Comparison of ENCODE assay signal across 28 mouse cellular contexts in genomic region chr10:120410958-120411357, GRCm38 (mm10).
DNase-seq lines count a peak whose midpoint lies in the region; ATAC-seq and TF ChIP-seq lines count a peak whose summit lies in the region.
"Had no signal": no experiment of that assay in that cellular context is flagged by ENCODE, and none has a peak within 500 bp of the region (broad histone marks: within the 10 kb centered on the region; RNA-seq: fewer than 3 reads in every experiment).

No protein-coding gene starts in this region.

- H3K9ac ChIP-seq in heart, embryonic 13.5 days: no peak overlapping the region
- H3K9ac ChIP-seq: embryonic facial prominence, embryonic 15.5 days; heart, embryonic 15.5 days; intestine, embryonic 15.5 days; limb, embryonic 13.5 days; liver, embryonic 13.5 days; lung, embryonic 15.5 days had no signal

- H3K36me3 ChIP-seq in heart, embryonic 13.5 days: peaks cover 17% of the 10 kb centered on the region
- no peaks in the 10 kb centered on the region for H3K36me3 ChIP-seq in thymus, adult 2 months (ENCODE audit: control insufficient read depth, insufficient read depth, low read length)
- H3K36me3 ChIP-seq in myocyte (ENCODE audit: control insufficient read depth, insufficient read depth): no peaks in the 10 kb centered on the region
- H3K36me3 ChIP-seq: embryonic facial prominence, embryonic 15.5 days; heart, embryonic 15.5 days; intestine, embryonic 15.5 days had no signal

- H3K79me2 ChIP-seq in myocyte (ENCODE audit: control insufficient read depth, insufficient read depth): peaks cover 57% of the 10 kb centered on the region

- TF ChIP-seq CTCF in thymus, adult 2 months (IDR thresholded peaks at IDR 0.05; ENCODE audit: borderline replicate concordance, control insufficient read depth, extremely low read depth, insufficient read depth, low read length, poor library complexity): no peak

- no peak overlapping the region for H3K4me3 ChIP-seq in heart, embryonic 13.5 days
- no peak overlapping the region for H3K4me3 ChIP-seq in thymus, adult 2 months (ENCODE audit: control insufficient read depth, insufficient read depth, low read length)
- H3K4me3 ChIP-seq in myocyte: no peak overlapping the region
- H3K4me3 ChIP-seq: embryonic facial prominence, embryonic 15.5 days; heart, embryonic 15.5 days; intestine, embryonic 15.5 days; limb, embryonic 13.5 days; liver, embryonic 13.5 days; lung, embryonic 15.5 days; midbrain, embryonic 10.5 days had no signal

- TF ChIP-seq POLR2A in thymus, adult 2 months (IDR thresholded peaks at IDR 0.05; ENCODE audit: control insufficient read depth, extremely low read depth, insufficient read depth, low read length, poor library complexity): no peak
- TF ChIP-seq POLR2A in myocyte (IDR thresholded peaks at IDR 0.05; ENCODE audit: insufficient read length, low read depth): no peak

- no peaks in the 10 kb centered on the region for H3K9me3 ChIP-seq in heart, embryonic 13.5 days
- H3K9me3 ChIP-seq: embryonic facial prominence, embryonic 15.5 days; heart, embryonic 15.5 days; intestine, embryonic 15.5 days; limb, embryonic 13.5 days; liver, embryonic 13.5 days; lung, embryonic 15.5 days; midbrain, embryonic 10.5 days had no signal

- H3K4me2 ChIP-seq in heart, embryonic 13.5 days: 0 out of 2 replicates have a peak overlapping the region, but pooled peaks have one; percentile 20
- H3K4me2 ChIP-seq in myocyte (ENCODE audit: low read depth): no peak overlapping the region
- H3K4me2 ChIP-seq: embryonic facial prominence, embryonic 15.5 days; heart, embryonic 15.5 days; intestine, embryonic 15.5 days; limb, embryonic 13.5 days; liver, embryonic 13.5 days; lung, embryonic 15.5 days had no signal

- no peak overlapping the region for H3ac ChIP-seq in myocyte (ENCODE audit: control insufficient read depth, insufficient read length)

- H3K27me3 ChIP-seq in heart, embryonic 13.5 days (replicated peaks): no peaks in the 10 kb centered on the region
- no peaks in the 10 kb centered on the region for H3K27me3 ChIP-seq in thymus, adult 2 months (ENCODE audit: control insufficient read depth, insufficient read depth, low read length)
- no peaks in the 10 kb centered on the region for H3K27me3 ChIP-seq in myocyte (ENCODE audit: control insufficient read depth, insufficient read depth, insufficient read length)
- H3K27me3 ChIP-seq: embryonic facial prominence, embryonic 15.5 days; heart, embryonic 15.5 days; intestine, embryonic 15.5 days; limb, embryonic 13.5 days; liver, embryonic 13.5 days; lung, embryonic 15.5 days had no signal

- DNase-seq in heart, adult 8-10 months (ENCODE audit: low spot score): no peak
- DNase-seq in thymus, postnatal 0 days (ENCODE audit: low spot score): peak; percentile 70
- DNase-seq in thymus, adult 2 months: no peak
- peak; percentile 53 for DNase-seq in thymus, postnatal 4 days
- DNase-seq in neural tube, embryonic 10.5 days (ENCODE audit: extremely low spot score, low spot score): no peak
- no peak for DNase-seq in left cerebral cortex, adult 8-10 months (ENCODE audit: low spot score in 2 of 2)
- DNase-seq: adrenal gland, postnatal 10 days; cerebellum, adult 2 months; cerebellum, postnatal 25 days; embryo, embryonic 11 days; gastrocnemius, postnatal 14 days; heart, adult 18-20 months; kidney, adult 9 months; kidney, postnatal 14 days; liver, embryonic 13.5 days; lung, postnatal 36 days; right cerebral cortex, postnatal 25 days; spleen, adult 18-20 months had no signal

- peaks cover 38% of the 10 kb centered on the region for H3K4me1 ChIP-seq in heart, embryonic 13.5 days
- no peaks in the 10 kb centered on the region for H3K4me1 ChIP-seq in thymus, adult 2 months (replicated peaks; ENCODE audit: control insufficient read depth, insufficient read depth, low read length)

- no peak overlapping the region for H3K27ac ChIP-seq in heart, embryonic 13.5 days (replicated peaks)
- no peak overlapping the region for H3K27ac ChIP-seq in thymus, adult 2 months (ENCODE audit: control insufficient read depth, insufficient read depth, low read length)
- H3K27ac ChIP-seq: embryonic facial prominence, embryonic 15.5 days; heart, embryonic 15.5 days; intestine, embryonic 15.5 days; limb, embryonic 13.5 days; liver, embryonic 13.5 days; lung, embryonic 15.5 days; midbrain, embryonic 10.5 days had no signal

- 46% methylated on average over 4 of the region's 4 CpGs for WGBS in heart, embryonic 13.5 days
- 28% methylated on average over 4 of the region's 4 CpGs for WGBS in thymus, adult 2 months

- ATAC-seq in heart, embryonic 13.5 days (ENCODE audit: extremely low read depth, insufficient number of reproducible peaks, low FRiP score, low TSS enrichment): no peak
- ATAC-seq: forebrain, embryonic 16.5 days; hindbrain, embryonic 16.5 days; intestine, embryonic 15.5 days had no signal

TF ChIP-seq in myocyte, 11 proteins besides CTCF, POLR2A, EP300 and RAD21:
- TF ChIP-seq USF1 (IDR thresholded peaks at IDR 0.05; ENCODE audit: low read depth) (no peak), TCF12 (IDR thresholded peaks at IDR 0.05; ENCODE audit: insufficient read depth, poor library complexity, severe bottlenecking) (peak; percentile 94), SRF (IDR thresholded peaks at IDR 0.05; ENCODE audit: control insufficient read depth, insufficient read length, low read depth) (no peak), REST (IDR thresholded peaks at IDR 0.05; ENCODE audit: insufficient read depth, insufficient read length) (no peak), E2F4 (IDR thresholded peaks at IDR 0.05; ENCODE audit: insufficient read depth) (no peak), TCF3 (IDR thresholded peaks at IDR 0.05; ENCODE audit: insufficient read length, low read depth) (peak; percentile 88), POLR2AphosphoS2 (IDR thresholded peaks at IDR 0.05; ENCODE audit: insufficient read length, low read depth) (no peak), MYOD1 (IDR thresholded peaks at IDR 0.05; ENCODE audit: control insufficient read depth in 1 of 3, insufficient read length in 2 of 3, low read depth in 2 of 3) (peak; percentile 79 to 96 (median 95)), MAX (IDR thresholded peaks at IDR 0.05; ENCODE audit: low read depth) (no peak), CEBPB (IDR thresholded peaks at IDR 0.05; ENCODE audit: insufficient read depth, poor library complexity, severe bottlenecking) (no peak), MYOG (IDR thresholded peaks at IDR 0.05; ENCODE audit: control insufficient read depth in 1 of 3, insufficient read depth in 1 of 3, insufficient read length in 2 of 3, low read depth in 2 of 3) (peak; percentile 80 to 95 (median 95))

Comparison
In these comparisons a context has a peak if more than half of its experiments do, and no peak if none do; other contexts are left out.
1. DNase-seq: peak in thymus, postnatal 0 days (single experiment) and thymus, postnatal 4 days (single experiment); none in heart, adult 8-10 months (single experiment), thymus, adult 2 months (single experiment), neural tube, embryonic 10.5 days (single experiment) and left cerebral cortex, adult 8-10 months (0 of 2).